Mouse (Mus musculus): ENCODE data around the gene Psmc3.
"Not testable (repeated sequence)": the region's sequence is repeated elsewhere in the genome, so short reads cannot be mapped to it uniquely, and the experiment has no call there.

Psmc3 gene

DNA sequence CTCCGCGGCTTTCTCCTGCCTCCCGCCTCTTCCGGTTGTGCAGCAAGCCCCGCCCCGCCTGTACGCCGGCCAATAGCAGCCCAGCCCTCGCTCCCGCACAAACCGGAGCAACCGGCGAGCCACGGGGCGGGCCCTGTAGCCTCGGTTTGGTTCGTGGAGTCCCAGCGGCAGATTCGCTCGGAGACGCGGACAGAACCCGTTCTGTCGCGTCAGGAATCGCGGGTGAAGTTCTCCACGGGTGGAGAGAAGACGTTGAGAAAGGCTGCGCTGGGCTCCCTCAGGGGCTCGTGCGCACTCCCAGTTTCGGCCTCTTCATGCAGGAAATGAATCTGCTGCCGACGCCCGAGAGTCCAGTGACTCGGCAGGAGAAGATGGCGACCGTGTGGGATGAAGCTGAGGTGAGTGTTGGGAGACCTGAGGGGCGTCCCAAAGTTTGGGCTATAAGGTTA, at the start of gene Psmc3:
Gene Psmc3 (plus strand): TSS at position 76 of the 449 bp plus-strand sequence.
- no peak for DNase-seq (ENCODE audit: extremely low read depth, low read depth, low spot score)

DNA sequence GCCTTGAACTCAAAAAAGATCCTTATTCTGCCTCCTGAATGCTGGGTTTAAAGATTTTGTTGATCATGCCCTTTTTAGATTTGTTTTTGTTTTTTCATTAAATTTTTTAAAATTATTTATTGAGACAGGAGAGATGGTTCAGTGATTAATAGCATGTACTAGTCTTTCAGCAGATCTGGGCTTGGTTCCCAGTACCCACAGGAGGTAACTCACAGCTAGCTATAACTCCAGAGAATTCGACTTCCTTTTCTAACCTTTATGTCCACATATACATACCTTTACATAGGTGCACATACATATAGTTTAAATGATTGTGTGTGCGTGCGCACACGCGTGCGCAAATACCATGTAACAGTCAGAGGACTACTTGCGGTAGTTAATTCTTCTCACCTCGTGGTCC, 45.3 kb upstream of the Psmc3 start:
- DNase-seq (ENCODE audit: extremely low read depth, low read depth, low spot score) = no peak

DNA sequence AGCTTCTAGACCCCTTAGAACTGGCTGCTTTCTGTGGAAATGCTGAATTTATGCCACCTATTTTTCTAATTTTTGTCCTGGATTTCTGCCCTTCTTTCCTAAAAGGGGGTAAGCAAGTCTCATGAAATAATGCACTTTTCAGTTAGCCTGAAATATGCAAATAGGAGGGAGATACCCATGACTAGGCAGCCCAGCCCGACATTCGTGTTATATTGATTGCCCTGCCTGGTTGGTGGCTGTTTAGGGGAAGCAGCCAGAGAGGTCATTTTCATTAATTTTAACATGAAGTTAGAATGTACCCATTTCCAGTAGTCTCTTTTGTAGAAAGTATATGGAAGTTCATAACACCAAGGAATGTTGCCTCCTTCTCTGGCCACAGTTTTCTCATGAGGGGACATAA, 39.9 kb upstream of the Psmc3 start:
- no peak for DNase-seq (ENCODE audit: extremely low read depth, low read depth, low spot score)

DNA sequence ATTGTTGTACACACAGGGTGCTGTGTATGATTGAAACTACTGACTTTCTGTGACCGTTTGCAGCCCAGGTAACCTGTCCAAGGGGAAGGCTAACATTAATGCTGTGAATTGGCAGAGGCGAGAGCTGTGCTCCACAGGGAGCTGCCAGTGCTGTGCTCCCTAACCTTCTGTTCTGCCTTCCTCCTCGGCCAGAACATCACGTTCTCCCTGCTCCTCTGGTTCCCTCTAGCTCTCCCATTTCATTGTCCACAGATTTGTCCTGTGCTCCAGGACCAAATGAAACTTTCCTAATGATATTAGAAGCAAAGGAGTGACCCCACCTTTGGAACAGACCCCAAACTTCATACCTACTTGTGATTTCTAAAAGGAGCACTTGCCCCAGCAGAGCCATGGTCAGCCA, 38.4 kb upstream of the Psmc3 start:
- DNase-seq (ENCODE audit: extremely low read depth, low read depth, low spot score) = no peak

DNA sequence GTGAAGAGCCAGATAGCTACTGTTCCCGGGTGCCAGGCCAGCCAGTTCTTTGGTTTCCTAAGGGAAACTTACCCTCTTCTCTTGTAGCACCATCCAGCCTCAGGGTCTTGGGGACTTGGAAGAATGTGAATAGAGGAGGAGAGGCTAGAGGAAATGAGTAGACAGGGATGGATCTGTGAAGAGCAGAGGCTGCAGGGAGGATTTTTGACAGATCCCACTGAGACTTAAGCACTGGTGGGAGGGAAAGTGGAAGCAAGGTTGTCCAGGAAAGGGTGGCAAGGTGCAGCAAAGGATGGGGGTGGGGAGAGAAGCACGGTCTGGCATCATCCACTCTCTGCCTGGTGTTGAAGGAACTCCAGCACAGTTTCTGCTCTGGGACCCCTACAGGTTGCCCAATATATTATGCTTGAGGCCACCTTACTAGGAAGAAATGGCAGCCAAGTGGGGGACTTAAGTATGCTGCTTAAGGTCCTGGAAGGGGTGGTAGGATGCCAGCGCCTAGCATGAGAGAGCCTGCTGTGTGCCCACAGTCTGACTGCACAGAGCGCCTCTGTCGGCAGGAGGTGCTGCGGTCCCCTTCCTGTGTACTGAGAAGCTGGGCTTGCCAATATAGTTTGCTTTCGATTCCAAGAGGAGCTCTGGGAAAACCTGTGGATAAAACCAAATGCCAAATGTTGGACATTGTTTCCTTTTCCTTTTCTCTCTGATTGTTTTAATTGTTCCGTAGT, 35.6 kb upstream of the Psmc3 start:
- DNase-seq (ENCODE audit: extremely low read depth, low read depth, low spot score) = no peak

DNA sequence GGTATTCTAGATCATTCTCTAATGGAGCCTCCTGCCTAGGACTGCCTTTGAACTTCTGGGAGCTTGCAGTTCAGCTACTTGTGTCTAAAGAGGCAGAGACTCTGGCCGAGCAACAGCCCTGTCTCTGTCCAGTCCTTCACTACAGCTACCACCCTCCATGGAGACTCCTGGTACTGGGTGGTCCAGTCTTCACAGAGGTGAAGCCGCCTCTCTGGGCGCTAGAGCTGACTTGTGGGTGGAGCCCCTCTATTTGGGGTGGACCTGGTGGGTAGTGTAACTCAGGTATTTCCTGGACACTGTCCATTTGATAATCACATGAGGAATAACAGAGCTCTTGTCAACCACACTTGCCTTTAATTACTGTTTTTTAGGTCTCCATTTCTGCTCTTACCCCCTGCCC, 33.9 kb upstream of the Psmc3 start:
- DNase-seq (ENCODE audit: extremely low read depth, low read depth, low spot score) = no peak

DNA sequence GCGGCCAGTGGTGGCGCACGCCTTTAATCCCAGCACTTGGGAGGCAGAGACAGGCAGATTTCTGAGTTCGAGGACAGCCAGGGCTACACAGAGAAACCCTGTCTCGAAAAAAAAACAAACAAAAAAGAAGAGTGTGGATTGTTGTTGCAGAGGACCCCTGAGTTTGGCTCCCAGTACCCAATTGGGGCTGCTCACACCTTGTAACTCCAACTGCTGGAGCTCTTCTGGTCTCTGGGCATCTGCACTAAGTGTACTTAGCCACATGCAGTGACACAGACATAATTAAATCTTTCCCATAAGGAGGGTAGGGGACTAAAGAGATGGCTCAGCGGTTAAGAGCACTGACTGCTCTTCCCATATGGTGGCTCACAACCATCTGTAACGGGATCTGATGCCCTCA, 31.5 kb upstream of the Psmc3 start:
- not testable (repeated sequence) for DNase-seq (ENCODE audit: extremely low read depth, low read depth, low spot score)

DNA sequence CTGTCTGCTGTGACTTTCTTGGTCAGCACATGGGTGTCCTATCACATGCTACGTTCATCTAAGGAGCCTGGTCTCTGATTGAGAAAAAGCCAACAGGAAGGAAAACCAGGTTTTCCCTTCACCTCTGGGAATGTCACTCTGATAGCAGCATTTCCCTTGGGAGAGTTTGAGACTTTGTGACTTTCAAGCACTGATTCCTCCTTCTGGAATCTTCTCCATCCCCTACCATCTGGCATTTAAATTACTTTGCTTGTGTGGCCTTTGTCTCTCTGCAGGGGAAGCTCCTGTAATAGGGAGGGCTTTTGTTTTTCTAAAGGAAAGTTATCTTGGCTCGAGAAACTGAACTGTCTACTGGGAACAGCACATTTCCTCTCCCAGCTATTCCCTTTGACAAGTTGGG, 30.7 kb upstream of the Psmc3 start:
- no peak for DNase-seq (ENCODE audit: extremely low read depth, low read depth, low spot score)

DNA sequence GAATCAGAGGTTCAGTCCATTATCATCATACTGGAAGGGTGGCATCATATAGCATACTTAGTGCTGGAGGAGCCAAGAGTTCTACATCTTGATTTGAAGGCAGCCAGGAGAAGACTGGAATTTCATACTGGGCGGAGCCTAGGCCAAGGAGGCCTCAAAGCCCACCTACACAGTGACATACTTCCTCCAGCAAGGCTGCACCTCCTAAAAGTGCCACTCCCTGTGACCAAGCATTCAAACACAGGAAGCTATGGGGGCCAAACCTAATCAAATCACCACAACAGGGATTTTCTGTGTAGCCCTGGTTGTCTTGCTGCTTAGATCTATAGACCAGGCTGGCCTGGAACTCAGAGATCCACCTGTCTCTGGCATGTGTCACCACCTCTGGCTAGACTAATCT, 29.9 kb upstream of the Psmc3 start:
- DNase-seq (ENCODE audit: extremely low read depth, low read depth, low spot score) = no peak

DNA sequence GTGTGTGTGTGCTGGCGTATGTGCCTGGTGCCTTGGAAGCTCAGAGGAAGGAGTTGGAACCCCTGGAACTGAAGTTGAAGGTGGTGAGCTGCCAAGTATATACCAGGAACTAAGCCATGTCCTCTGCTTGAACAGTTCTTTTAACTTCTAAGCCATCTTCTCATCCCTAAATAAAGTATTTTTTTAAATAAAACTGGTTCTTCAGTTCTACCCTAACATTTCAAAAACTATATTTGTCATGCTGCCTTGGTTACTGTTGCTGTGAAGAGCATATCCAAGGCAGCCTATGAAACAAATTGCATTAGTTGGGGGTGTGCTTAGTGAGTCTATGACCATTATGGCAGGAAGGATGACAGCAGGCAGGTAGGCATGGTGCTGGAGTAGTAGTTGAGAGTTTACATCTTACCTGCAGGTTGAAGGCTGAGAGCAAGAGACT, 28.7 kb upstream of the Psmc3 start:
- no peak for DNase-seq (ENCODE audit: extremely low read depth, low read depth, low spot score)

DNA sequence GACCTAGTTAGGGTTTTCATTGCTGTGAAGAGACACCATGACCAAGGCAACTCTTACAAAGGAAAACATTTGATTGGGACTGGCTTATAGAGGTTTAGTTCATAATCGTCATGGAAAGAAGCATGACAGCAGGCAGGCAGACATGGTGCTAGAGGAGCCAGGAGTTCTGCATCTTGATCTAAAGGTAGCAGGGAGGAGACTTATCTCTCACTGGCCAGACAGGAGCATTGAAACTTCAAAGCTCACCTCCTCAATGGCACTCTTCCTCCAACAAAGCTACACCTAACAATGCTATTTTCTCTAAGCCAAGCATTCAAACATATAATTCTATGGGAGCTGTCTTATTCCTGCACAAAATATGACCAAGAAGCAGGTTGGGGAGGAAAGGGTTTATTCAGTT, 27.3 kb upstream of the Psmc3 start:
- no peak for DNase-seq (ENCODE audit: extremely low read depth, low read depth, low spot score)

DNA sequence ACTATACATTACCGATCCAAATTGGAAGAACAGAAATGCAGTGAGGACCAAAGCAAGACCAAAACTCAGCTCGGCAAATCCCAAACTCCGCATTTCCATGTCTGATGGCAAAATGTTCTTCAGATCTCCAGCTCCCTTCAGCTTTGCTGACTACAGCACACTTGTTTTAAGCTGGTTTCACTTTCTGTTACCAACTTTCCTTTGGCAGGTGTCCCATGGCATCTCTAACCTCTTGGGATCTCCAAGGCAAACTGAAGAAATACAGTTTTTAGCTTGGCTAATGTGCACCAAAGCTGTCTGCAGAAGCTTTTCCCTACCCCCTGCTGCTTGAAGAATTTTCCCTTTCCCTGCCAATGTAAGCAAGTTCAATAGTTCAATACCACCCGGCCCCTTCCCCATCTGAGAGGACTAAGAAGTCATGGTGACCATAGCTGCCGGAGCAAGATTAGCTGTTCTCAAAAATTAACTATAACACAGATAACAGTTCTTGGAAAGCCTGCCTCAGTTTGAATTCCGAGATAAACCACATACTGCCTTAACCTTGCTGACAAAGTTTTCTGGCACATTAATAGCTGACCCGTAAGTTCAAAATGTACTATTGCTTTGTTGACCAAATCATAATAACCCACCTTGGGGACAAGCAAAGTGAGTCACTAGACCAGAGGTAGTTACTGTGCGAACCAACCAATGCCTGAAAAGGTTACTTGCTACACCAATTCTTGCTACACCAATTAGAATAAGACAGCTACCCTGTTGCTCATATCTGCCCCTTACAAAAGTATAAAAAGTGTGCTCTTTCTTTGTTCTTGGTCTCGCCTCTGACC, 26.2 kb upstream of the Psmc3 start:
- DNase-seq (ENCODE audit: extremely low read depth, low read depth, low spot score) = no peak

DNA sequence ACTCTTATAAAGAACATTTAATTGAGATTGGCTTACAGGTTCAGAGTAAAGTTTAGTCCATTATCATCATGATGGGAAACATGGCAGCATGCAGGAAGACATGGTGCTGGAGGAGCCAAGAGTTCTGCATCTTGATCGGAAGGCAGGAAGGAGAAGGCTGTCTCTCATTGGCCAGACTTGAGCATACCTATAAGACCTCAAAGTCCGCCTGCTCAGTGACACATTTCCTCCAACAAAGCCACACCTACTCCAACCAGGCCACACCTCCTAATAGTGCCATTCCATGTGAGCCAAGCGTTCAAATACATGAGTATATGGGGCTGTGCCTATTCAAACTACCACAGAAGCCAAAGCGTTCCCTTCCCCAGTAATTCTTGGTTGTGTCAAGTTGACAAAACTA, 22.6 kb upstream of the Psmc3 start:
- DNase-seq (ENCODE audit: extremely low read depth, low read depth, low spot score) = no peak

DNA sequence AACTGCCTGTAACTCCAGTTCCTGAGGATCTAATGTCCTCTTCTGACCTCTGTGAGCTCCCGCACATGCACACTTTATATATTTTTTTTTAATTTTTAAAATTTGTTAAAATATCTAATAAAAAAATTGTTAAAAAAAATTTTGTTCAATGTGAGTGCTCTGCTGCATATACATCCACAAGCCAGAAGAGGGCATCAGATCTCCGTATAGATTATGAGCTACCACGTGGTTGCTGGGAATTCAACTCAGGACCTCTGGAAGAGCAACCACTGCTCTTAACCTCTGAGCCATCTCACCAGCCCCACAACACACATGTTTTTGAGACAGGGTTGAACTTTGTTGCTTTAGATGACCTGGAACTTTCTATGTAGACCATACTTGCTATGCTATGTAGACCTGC, 20.8 kb upstream of the Psmc3 start:
- no peak for DNase-seq (ENCODE audit: extremely low read depth, low read depth, low spot score)

DNA sequence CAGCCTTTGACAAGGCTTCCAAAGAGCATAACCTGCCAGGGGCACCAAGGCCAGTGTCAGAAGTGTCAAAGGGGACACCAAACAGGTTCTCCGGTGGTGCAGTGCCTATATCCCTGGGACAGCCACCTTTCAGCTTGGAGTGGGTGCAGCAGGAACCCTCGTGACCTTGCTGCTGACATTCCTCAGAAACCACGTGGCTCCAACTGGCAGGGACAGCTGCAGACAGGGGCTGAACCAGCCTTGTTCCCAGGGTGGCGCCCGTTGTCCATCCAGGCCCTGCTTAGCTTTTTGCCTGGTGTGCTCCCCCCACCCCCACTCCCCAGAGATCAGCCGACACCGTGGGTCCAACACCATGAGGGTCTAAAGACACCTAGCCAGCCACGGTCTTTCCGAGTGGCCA, 18.4 kb upstream of the Psmc3 start, which contains the start of gene Rapsn:
Gene Rapsn (plus strand): TSS at position 236 of the 400 bp plus-strand sequence.
- DNase-seq (ENCODE audit: extremely low read depth, low read depth, low spot score) = peak; percentile 14

DNA sequence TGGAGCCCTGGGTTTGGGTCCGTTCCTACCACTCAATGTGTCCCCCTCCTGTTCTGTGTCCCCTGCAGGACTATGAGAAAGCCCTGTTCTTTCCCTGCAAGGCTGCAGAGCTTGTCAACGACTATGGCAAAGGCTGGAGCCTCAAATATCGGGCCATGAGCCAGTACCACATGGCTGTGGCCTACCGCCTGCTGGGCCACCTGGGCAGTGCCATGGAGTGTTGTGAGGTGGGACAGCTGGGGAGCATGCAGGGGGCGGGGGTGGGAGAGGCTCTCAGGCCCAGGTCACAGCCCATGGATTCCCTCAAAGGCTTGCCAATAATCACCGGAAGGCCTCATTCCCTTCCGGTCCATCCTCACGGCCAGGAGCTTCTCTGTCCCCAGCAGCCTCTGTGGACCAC, 12.0 kb upstream of the Psmc3 start:
- no peak for DNase-seq (ENCODE audit: extremely low read depth, low read depth, low spot score)

DNA sequence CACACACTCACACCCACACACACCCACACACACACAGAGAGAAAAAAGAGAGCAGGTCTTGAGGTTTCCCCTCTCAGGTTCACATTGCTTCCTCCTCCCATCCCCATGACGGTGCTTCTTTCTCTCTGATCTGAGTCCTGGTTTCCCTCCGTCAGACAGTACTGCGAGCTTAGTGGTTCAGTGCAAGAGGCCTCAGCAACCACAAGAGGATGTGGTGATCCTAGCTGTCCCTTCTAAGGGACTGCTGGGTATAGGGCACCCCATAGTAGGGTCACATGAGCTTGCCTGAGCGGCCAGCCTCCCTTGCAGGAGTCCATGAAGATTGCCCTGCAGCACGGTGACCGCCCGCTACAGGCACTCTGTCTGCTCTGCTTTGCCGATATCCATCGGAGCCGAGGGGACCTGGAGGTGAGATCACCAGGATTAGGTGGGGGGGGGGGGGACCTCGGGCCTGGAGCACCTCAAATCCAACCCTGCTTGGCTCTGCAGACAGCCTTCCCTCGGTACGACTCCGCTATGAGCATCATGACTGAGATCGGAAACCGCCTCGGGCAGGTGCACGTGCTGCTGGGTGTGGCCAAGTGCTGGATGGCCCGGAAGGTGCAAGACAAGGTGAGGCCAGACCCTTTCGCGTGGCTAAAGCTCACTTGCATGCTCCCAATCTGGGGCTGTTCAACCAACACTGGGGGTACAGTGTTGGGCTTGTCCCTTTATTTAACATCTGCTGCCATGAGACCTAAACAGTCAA, 11.0 kb upstream of the Psmc3 start:
- DNase-seq (ENCODE audit: extremely low read depth, low read depth, low spot score) = no peak

DNA sequence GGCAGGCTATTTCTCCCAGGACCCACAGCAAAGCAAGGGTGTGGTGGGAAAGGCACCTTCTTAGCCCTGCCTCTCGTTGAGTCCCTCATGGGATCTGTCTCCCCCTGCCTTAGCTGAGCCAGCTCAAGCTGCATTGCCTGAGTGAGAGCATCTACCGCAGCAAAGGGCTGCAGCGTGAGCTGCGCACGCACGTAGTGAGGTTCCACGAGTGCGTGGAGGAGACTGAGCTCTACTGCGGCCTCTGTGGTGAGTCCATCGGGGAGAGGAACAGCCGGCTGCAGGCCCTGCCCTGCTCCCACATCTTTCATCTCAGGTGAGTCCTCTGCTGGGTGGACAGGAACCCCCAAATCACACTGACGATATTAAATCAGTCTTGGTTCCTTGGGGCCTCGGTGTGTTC, 9.1 kb upstream of the Psmc3 start:
- DNase-seq (ENCODE audit: extremely low read depth, low read depth, low spot score) = no peak

DNA sequence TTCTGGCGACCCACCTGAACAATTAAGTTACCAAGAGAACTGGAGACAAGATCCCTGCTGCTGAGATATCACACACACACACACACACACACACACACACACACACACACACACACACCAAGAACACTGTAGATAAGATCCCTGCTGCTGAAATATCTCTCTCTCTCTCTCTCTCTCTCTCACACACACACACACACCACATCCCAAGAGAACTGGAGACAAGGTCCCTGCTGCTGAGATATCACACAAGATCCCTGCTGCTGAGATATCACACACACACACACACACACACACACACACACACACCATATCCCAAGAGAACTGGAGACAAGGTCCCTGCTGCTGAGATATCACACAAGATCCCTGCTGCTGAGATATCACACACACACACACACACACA, 8.0 kb upstream of the Psmc3 start:
- not testable (repeated sequence) for DNase-seq (ENCODE audit: extremely low read depth, low read depth, low spot score)

DNA sequence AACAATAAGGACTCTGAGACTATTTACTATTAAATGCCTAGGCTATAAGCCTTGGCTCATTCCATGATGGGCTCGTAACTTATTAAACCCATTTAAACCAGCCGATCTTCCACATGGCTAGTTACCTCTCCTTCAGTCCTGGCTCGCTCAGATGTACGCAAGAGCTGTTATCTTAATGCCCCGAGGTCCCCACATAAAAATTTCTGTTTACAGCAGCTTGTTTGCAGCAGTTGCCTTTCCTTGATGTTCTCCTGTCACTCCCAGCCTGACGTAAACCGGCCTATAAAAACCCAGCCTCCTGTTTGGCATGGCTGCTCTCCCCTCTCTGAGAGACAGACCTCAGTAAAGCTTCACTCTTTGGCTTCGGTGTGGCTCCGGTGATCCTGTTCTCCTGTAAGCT, 6.5 kb upstream of the Psmc3 start:
- DNase-seq (ENCODE audit: extremely low read depth, low read depth, low spot score) = no peak

DNA sequence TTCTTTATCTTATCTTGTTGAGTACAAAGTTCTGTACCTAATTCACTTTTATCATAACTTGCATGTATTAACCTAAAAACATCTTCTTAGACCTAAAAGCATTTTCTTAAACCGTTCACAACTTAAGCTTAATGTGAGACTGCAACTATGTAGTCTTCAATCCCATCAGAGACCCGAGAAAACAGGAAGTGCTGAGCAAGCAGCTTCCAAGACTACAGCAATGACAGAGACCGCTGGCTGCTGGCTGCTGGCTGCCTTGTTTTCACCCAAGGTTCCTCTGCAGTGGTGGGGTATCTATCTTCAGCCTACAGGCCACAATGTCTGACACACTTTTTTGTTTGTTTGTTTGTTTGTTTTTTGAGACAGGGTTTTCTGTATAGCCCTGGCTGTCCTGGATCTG, 1.9 kb upstream of the Psmc3 start:
- no peak for DNase-seq (ENCODE audit: extremely low read depth, low read depth, low spot score)

DNA sequence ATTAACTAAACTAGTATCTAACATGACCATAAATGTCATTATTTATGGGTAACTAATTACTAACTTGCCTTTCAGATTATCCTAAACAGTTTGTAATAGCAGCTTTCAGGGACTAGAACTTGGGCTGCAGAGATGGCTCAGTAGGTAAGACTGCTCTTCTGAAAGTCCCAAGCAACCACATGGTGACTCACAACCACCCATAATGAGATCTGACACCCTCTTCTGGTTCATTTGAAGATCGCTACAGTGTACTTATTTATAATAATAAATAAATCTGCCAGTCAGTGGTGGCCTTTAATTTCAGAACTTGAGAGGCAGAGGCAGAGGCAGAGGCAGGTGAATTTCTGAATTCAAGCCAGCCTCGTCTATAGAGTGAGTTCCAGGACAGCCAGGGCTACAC, 1.1 kb upstream of the Psmc3 start:
- no peak for DNase-seq (ENCODE audit: extremely low read depth, low read depth, low spot score)

Data from fat pad, adult 2 months (tissue).